Mouse (Mus musculus): Measurements from ENCODE around the gene Elovl5. TPM values are rescaled to one million over a fixed set of nuclear protein-coding genes. Genes with fewer than 3 reads are reported as not detected.

Elovl5 gene
- polyA plus RNA-seq, 1 experiment from 2014 or later: 98.2 TPM

DNA sequence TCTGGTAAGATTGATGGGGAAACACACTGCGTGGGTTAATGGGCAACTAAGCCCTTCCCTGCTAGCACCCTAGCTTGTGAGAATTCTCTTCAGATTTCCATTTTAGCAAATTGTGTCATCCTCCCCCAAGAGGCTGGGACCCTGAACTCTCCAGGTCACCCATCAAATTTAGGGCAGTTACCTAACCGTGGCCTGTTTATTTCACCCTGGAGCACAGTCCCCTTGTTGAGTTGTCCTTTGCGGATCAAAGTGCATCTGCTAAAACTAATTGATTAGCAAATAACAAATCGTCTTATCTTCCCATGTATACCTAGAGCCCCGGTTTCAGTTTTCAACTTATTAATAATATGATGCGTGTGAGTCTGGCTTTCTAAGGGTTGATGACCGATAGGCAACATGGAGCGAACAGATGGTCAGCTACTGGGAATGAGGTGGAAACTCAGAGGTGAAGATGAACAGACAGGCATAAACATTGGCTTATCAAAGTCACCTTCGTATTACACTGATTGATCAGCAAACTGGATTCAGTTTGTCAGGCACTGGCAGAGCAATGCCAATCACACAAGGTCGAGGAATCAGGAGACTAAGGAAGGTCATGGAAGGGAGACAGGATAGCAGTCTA, 113.8 kb downstream of the Elovl5 start:
- Histone ChIP-seq H3K4me1 (ENCODE audit: control insufficient read depth, insufficient read depth, low read length) (no peaks in the 10 kb centered on the region), H3K9ac (ENCODE audit: low read length) (no peak overlapping the region), H3K4me3 (ENCODE audit: low read depth, low read length) (no peak overlapping the region), H3K27ac (ENCODE audit: low read depth, low read length) (no peak overlapping the region), H3K27me3 (ENCODE audit: control insufficient read depth, insufficient read depth, low read length) (no peaks in the 10 kb centered on the region), H3K4me2 (no peak overlapping the region), H3K9me3 (ENCODE audit: control insufficient read depth, low read length) (no peaks in the 10 kb centered on the region), H3K36me3 (ENCODE audit: control insufficient read depth, insufficient read depth, low read length) (no peaks in the 10 kb centered on the region)
- DNase-seq (ENCODE audit: low spot score, missing footprints): no peak
- ATAC-seq (ENCODE audit: low FRiP score): no peak
- 91% methylated on average over 10 of the region's 10 CpGs for WGBS

DNA sequence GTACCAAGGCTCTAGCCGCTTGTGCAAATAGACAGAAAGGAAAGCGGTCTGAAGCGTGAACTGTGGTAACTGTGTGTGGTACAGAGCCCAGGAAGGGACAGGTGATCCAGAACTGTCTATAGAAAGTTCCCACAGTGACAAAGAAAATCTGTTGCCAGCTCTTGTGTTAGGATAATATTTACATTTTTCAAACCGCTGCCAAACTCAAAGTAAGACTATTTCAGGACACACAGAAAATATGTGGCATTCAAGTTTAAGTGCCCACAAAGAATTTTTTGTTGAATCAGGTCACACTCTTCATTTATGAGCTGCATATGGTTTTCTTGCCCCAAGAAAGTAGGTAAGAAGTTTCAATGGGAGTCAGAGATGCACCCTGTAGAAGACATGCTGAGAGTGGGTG, 115.8 kb downstream of the Elovl5 start:
- no peak overlapping the region for H3K4me2 ChIP-seq
- H3K9me3 ChIP-seq (ENCODE audit: control insufficient read depth, low read length): no peaks in the 10 kb centered on the region
- H3K9ac ChIP-seq (ENCODE audit: low read length): no peak overlapping the region
- no peaks in the 10 kb centered on the region for H3K27me3 ChIP-seq (ENCODE audit: control insufficient read depth, insufficient read depth, low read length)
- H3K4me3 ChIP-seq (ENCODE audit: low read depth, low read length): no peak overlapping the region
- no peaks in the 10 kb centered on the region for H3K4me1 ChIP-seq (ENCODE audit: control insufficient read depth, insufficient read depth, low read length)
- WGBS: 94% methylated on average over 4 of the region's 4 CpGs
- H3K27ac ChIP-seq (ENCODE audit: low read depth, low read length): no peak overlapping the region
- H3K36me3 ChIP-seq (ENCODE audit: control insufficient read depth, insufficient read depth, low read length): no peaks in the 10 kb centered on the region
- DNase-seq (ENCODE audit: low spot score, missing footprints): no peak
- no peak for ATAC-seq (ENCODE audit: low FRiP score)

Other genes with a start within 250 kb of the Elovl5 start
- 21.0 and 21.6 TPM in 2 replicates for gene Gclc, start 162.8 kb upstream of the Elovl5 start, polyA plus RNA-seq (2014; fragmentation: Nextera tagmentation; extraction: Ambion mirVana)
- 0.10 and 0.12 TPM in 2 replicates for gene Gcm1, start 134.6 kb downstream of the Elovl5 start, polyA plus RNA-seq (2014; fragmentation: Nextera tagmentation; extraction: Ambion mirVana)
- gene Fbxo9, start 191.7 kb downstream of the Elovl5 start, polyA plus RNA-seq (2014; fragmentation: Nextera tagmentation; extraction: Ambion mirVana): 31.6 and 33.5 TPM in 2 replicates
- 35.3 and 35.9 TPM in 2 replicates for gene Ick, start 191.8 kb downstream of the Elovl5 start, polyA plus RNA-seq (2014; fragmentation: Nextera tagmentation; extraction: Ambion mirVana)